Mouse (Mus musculus): ENCODE measurements around the gene Gm10721.
"Not testable (repeated sequence)": the region's sequence is repeated elsewhere in the genome, so short reads cannot be mapped to it uniquely, and the experiment has no call there.

The Gm10721 gene

DNA sequence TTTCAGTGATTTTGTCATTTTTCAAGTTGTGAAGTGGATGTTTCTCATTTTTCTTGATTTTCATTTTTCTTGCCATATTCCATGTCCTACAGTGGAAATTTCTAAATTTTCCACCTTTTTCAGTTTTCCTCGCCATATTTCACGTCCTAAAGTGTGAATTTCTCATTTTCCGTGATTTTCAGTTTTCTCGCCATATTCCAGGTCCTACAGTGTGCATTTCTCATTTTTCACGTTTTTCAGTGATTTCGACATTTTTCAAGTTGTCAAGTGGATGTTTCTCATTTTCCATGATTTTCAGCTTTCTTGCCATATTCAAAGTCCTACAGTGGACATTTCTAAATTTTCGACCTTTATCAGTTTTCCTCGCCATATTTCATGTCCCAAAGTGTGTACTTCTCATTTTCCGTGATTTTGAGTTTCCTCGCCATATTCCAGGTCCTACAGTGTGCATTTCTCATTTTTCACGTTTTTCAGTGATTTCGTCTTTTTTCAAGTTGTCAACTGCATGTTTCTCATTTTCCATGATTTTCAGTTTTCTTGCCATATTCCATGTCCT is 12.1 kb downstream of the Gm10721 start, which contains the start of gene Gm10717:
TSS of gene Gm10717 (plus strand) at position 506 of the 556 bp plus-strand sequence.
- DNase-seq (ENCODE audit: low read depth, low spot score), result not testable (repeated sequence)

DNA sequence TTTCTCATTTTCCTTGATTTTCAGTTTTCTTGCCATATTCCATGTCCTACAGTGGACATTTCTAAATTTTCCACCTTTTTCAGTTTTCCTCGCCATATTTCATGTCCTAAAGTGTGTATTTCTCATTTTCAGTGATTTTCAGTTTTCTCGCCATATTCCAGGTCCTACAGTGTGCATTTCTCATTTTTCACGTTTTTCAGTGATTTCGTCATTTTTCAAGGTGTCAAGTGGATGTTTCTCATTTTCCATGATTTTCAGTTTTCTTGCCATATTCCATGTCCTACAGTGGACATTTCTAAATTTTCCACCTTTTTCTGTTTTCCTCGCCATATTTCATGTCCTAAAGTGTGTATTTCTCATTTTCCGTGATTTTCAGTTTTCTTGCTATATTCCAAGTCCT is 12.7 kb downstream of the Gm10721 start:
- not testable (repeated sequence) for DNase-seq (ENCODE audit: low read depth, low spot score)

DNA sequence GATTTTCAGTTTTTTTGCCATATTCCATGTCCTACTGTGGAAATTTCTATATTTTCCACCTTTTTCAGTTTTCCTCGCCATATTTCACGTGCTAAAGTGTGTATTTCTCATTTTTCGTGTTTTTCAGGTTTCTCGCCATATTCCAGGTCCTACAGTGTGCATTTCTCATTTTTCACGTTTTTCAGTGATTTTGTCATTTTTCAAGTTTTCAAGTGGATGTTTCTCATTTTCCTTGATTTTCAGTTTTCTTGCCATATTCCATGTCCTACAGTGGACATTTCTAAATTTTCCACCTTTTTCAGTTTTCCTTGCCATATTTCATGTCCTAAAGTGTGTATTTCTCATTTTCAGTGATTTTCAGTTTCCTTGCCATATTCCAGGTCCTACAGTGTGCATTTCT is 13.2 kb downstream of the Gm10721 start:
- DNase-seq (ENCODE audit: low read depth, low spot score), result not testable (repeated sequence)

GRCm38 (mm10) chr9:3026741-3027140 is 13.8 kb downstream of the Gm10721 start:
- DNase-seq (ENCODE audit: low read depth, low spot score), result not testable (repeated sequence)

GRCm38 (mm10) chr9:3027200-3027599 is 14.3 kb downstream of the Gm10721 start:
- DNase-seq (ENCODE audit: low read depth, low spot score), result peak; percentile 24

- DNase-seq (ENCODE audit: low read depth, low spot score), result not testable (repeated sequence)
Observed at GRCm38 (mm10) chr9:3029276-3030000, 16.5 kb downstream of the Gm10721 start.

DNA sequence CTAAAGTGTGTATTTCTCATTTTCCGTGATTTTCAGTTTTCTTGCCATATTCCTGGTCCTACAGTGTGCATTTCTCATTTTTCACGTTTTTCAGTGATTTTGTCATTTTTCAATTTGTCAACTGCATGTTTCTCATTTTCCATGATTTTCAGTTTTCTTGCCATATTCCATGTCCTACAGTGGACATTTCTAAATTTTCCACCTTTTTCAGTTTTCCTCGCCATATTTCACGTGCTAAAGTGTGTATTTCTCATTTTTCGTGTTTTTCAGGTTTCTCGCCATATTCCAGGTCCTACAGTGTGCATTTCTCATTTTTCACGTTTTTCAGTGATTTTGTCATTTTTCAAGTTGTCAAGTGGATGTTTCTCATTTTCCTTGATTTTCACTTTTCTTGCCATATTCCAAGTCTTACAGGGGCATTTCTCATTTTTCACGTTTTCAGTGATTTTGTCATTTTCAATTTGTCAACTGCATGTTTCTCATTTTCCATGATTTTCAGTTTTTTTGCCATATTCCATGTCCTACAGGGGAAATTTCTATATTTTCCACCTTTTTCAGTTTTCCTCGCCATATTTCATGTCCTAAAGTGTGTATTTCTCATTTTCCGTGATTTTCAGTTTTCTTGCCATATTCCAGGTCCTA is 17.9 kb downstream of the Gm10721 start:
- peak; percentile 78 for DNase-seq (ENCODE audit: low read depth, low spot score)

DNA sequence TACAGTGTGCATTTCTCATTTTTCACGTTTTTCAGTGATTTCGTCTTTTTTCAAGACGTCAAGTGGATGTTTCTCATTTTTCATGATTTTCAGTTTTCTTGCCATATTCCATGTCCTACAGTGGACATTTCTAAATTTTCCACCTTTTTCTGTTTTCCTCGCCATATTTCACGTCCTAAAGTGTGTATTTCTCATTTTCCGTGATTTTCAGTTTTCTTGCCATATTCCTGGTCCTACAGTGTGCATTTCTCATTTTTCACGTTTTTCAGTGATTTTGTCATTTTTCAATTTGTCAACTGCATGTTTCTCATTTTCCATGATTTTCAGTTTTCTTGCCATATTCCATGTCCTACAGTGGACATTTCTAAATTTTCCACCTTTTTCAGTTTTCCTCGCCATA is 21.4 kb downstream of the Gm10721 start, which contains the start of gene Gm17535:
TSS of gene Gm17535 (plus strand) at position 301 of the 400 bp plus-strand sequence.
- DNase-seq (ENCODE audit: low read depth, low spot score), result not testable (repeated sequence)

DNA sequence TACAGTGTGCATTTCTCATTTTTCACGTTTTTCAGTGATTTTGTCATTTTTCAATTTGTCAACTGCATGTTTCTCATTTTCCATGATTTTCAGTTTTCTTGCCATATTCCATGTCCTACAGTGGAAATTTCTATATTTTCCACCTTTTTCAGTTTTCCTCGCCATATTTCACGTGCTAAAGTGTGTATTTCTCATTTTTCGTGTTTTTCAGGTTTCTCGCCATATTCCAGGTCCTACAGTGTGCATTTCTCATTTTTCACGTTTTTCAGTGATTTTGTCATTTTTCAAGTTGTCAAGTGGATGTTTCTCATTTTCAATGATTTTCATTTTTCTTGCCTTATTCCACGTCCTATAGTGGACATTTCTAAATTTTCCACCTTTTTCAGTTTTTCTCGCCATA is 23.6 kb downstream of the Gm10721 start, which contains the start of gene Gm10715:
TSS of gene Gm10715 (plus strand) at position 301 of the 400 bp plus-strand sequence.
- not testable (repeated sequence) for DNase-seq (ENCODE audit: low read depth, low spot score)

DNA sequence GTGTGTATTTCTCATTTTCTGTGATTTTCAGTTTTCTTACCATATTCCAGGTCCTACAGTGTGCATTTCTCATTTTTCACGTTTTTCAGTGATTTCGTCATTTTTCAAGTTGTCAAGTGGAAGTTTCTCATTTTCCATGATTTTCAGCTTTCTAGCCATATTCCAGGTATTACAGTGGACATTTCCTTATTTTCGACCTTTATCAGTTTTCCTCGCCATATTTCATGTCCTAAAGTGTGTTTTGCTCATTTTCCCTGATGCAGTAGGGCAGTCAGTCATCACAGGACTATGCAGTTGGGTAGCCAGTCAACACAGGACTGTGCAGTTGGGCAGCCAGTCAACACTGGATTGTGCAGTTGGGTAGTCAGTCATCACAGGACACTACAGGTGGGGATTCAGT is 25.2 kb downstream of the Gm10721 start:
- DNase-seq (ENCODE audit: low read depth, low spot score), result not testable (repeated sequence)
